22 mouse cellular contexts compared by ENCODE assay signal in the genomic region with DNA sequence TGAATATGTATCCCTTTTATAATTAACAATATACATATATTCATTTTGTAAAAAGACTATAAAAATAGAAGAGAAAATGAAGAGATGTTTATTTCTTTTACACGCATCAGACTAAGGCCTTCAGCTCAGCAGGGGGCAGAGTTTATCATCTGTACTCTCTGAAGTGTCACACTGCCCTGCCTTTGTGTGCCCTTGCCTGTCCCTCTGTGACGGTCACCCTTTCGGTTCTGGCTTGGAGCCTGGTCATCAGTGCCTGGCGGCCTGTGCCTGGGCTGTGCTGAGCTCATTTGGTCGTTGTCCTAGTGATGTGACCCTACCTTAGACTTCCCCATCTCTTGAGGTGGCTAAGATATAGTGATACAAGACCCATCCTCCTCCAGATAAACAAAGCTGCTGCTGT. TPM values are rescaled to one million over a fixed set of nuclear protein-coding genes. Genes with fewer than 3 reads are reported as not detected.
A peak's percentile ranks its signal among the peaks of the same experiment; 100 is the strongest.
DNase-seq lines count a peak whose midpoint lies in the region; ATAC-seq and TF ChIP-seq lines count a peak whose summit lies in the region.
"Had no signal": no experiment of that assay in that cellular context is flagged by ENCODE, and none has a peak within 500 bp of the region (broad histone marks: within the 10 kb centered on the region; RNA-seq: fewer than 3 reads in every experiment).

No protein-coding gene starts in this region.

- H3K4me1 ChIP-seq in heart, embryonic 12.5 days (replicated peaks): no peaks in the 10 kb centered on the region
- no peaks in the 10 kb centered on the region for H3K4me1 ChIP-seq in midbrain, postnatal 0 days (ENCODE audit: insufficient read depth, low read length)
- H3K4me1 ChIP-seq in midbrain, embryonic 11.5 days (ENCODE audit: control insufficient read depth, insufficient read depth, low read length): no peaks in the 10 kb centered on the region
- H3K4me1 ChIP-seq: embryonic facial prominence, embryonic 12.5 days; forebrain, embryonic 12.5 days; heart, embryonic 15.5 days; intestine, embryonic 15.5 days had no signal

- peak; percentile 90 for DNase-seq in heart, adult 11 months
- no peak for DNase-seq in midbrain, postnatal 0 days (ENCODE audit: low spot score)
- DNase-seq in midbrain, embryonic 11.5 days (ENCODE audit: low spot score, missing footprints): no peak
- peak; percentile 68 for DNase-seq in adrenal gland, postnatal 14 days
- peak; percentile 45 for DNase-seq in retina, postnatal 1 day
- DNase-seq in spleen, postnatal 14 days (ENCODE audit: low spot score in 2 of 2): no peak
- DNase-seq in thymus, postnatal 25 days: no peak
- DNase-seq: cerebellum, adult 2 months; embryo, embryonic 11 days; gastrocnemius, postnatal 10 days; heart, postnatal 14 days; kidney, adult 18-20 months had no signal

- TF ChIP-seq CTCF in midbrain, postnatal 0 days (IDR thresholded peaks at IDR 0.05): peak; percentile 20

- no peak overlapping the region for H3K9ac ChIP-seq in heart, embryonic 12.5 days
- no peak overlapping the region for H3K9ac ChIP-seq in midbrain, postnatal 0 days (replicated peaks; ENCODE audit: low read length, poor library complexity, severe bottlenecking)
- no peak overlapping the region for H3K9ac ChIP-seq in midbrain, embryonic 11.5 days (ENCODE audit: low read length)
- H3K9ac ChIP-seq: embryonic facial prominence, embryonic 12.5 days; forebrain, embryonic 12.5 days; heart, embryonic 15.5 days; hindbrain, embryonic 14.5 days; intestine, embryonic 15.5 days had no signal

- H3K27me3 ChIP-seq in heart, embryonic 12.5 days (replicated peaks): peaks cover 16% of the 10 kb centered on the region; the same call in 1 of the 2 replicates
- no peaks in the 10 kb centered on the region for H3K27me3 ChIP-seq in midbrain, postnatal 0 days (ENCODE audit: insufficient read depth, low read length)
- H3K27me3 ChIP-seq in midbrain, embryonic 11.5 days (ENCODE audit: control insufficient read depth, insufficient read depth, low read length): no peaks in the 10 kb centered on the region
- H3K27me3 ChIP-seq: embryonic facial prominence, embryonic 12.5 days; heart, embryonic 15.5 days; intestine, embryonic 15.5 days had no signal

- no peaks in the 10 kb centered on the region for H3K9me3 ChIP-seq in heart, embryonic 12.5 days (replicated peaks)
- H3K9me3 ChIP-seq in midbrain, postnatal 0 days (ENCODE audit: low read length): no peaks in the 10 kb centered on the region
- H3K9me3 ChIP-seq in midbrain, embryonic 11.5 days (ENCODE audit: control insufficient read depth, low read length): no peaks in the 10 kb centered on the region
- H3K9me3 ChIP-seq: embryonic facial prominence, embryonic 12.5 days; forebrain, embryonic 12.5 days; G1E; heart, embryonic 15.5 days; hindbrain, embryonic 10.5 days; intestine, embryonic 15.5 days had no signal

- no peak overlapping the region for H3K27ac ChIP-seq in heart, embryonic 12.5 days (ENCODE audit: poor library complexity, severe bottlenecking)
- no peak overlapping the region for H3K27ac ChIP-seq in midbrain, postnatal 0 days (ENCODE audit: low read depth, low read length)
- H3K27ac ChIP-seq in midbrain, embryonic 11.5 days (ENCODE audit: low read depth, low read length): no peak overlapping the region
- H3K27ac ChIP-seq: embryonic facial prominence, embryonic 12.5 days; forebrain, embryonic 12.5 days; heart, embryonic 15.5 days; hindbrain, embryonic 10.5 days; hindbrain, embryonic 14.5 days; intestine, embryonic 15.5 days had no signal

- H3K4me2 ChIP-seq in heart, embryonic 12.5 days: no peak overlapping the region
- H3K4me2 ChIP-seq in midbrain, postnatal 0 days (ENCODE audit: low read depth, low read length, poor library complexity, severe bottlenecking): no peak overlapping the region
- H3K4me2 ChIP-seq in midbrain, embryonic 11.5 days: no peak overlapping the region
- H3K4me2 ChIP-seq: embryonic facial prominence, embryonic 12.5 days; forebrain, embryonic 12.5 days; heart, embryonic 15.5 days; hindbrain, embryonic 14.5 days; intestine, embryonic 15.5 days had no signal

- no peak for ATAC-seq in heart, embryonic 12.5 days (ENCODE audit: insufficient number of reproducible peaks, low FRiP score)
- ATAC-seq in midbrain, postnatal 0 days (ENCODE audit: low FRiP score): no peak
- ATAC-seq in midbrain, embryonic 11.5 days (ENCODE audit: low FRiP score): no peak
- ATAC-seq: intestine, embryonic 15.5 days had no signal

- no peak overlapping the region for H3K4me3 ChIP-seq in heart, embryonic 12.5 days
- H3K4me3 ChIP-seq in midbrain, postnatal 0 days (ENCODE audit: low read depth, low read length): no peak overlapping the region
- no peak overlapping the region for H3K4me3 ChIP-seq in midbrain, embryonic 11.5 days (ENCODE audit: low read depth, low read length)
- H3K4me3 ChIP-seq: embryonic facial prominence, embryonic 12.5 days; forebrain, embryonic 12.5 days; heart, embryonic 15.5 days; hindbrain, embryonic 10.5 days; intestine, embryonic 15.5 days had no signal

- WGBS in heart, embryonic 12.5 days: 43% methylated on average over 5 of the region's 5 CpGs
- 49% methylated on average over 5 of the region's 5 CpGs for WGBS in midbrain, postnatal 0 days
- WGBS in midbrain, embryonic 11.5 days: 72% methylated on average over 5 of the region's 5 CpGs

- no peaks in the 10 kb centered on the region for H3K36me3 ChIP-seq in heart, embryonic 12.5 days
- no peaks in the 10 kb centered on the region for H3K36me3 ChIP-seq in midbrain, postnatal 0 days (ENCODE audit: insufficient read depth, low read length)
- no peaks in the 10 kb centered on the region for H3K36me3 ChIP-seq in midbrain, embryonic 11.5 days (ENCODE audit: control insufficient read depth, insufficient read depth, low read length)
- H3K36me3 ChIP-seq: embryonic facial prominence, embryonic 12.5 days; forebrain, embryonic 12.5 days; G1E; heart, embryonic 15.5 days; hindbrain, embryonic 10.5 days; intestine, embryonic 15.5 days had no signal

RNA-seq across cellular contexts. Expression of gene 4930535I16Rik, which starts 29.3 kb away (rescaled TPM):
- polyA plus RNA-seq in heart, embryonic 12.5 days (2016; fragmentation: Nextera tagmentation; extraction: Ambion mirVana): not detected in 2 replicates
- total RNA-seq in midbrain, postnatal 0 days (2014; rRNA removed): not detected in 2 replicates
- polyA plus RNA-seq in midbrain, postnatal 0 days (2015; fragmentation: Nextera tagmentation; extraction: Ambion mirVana): not detected in 2 replicates
- not detected in 2 replicates for polyA plus RNA-seq in midbrain, embryonic 11.5 days (2014; fragmentation: Nextera tagmentation; extraction: Ambion mirVana)
- total RNA-seq in adrenal gland, postnatal 14 days (2021): not detected in 2 replicates
- total RNA-seq: G1E; gastrocnemius, postnatal 10 days; gastrocnemius, postnatal 4 days; heart, adult 8-10 months; heart, postnatal 14 days had no signal
- polyA plus RNA-seq: cerebellum, adult 2 months; forebrain, embryonic 12.5 days; G1E; heart, embryonic 15.5 days; hindbrain, embryonic 10.5 days; hindbrain, embryonic 14.5 days; intestine, embryonic 15.5 days had no signal

RNA-seq across cellular contexts. Expression of gene Rragc, which starts 29.9 kb away (rescaled TPM):
- polyA plus RNA-seq in heart, embryonic 12.5 days (2016; fragmentation: Nextera tagmentation; extraction: Ambion mirVana): 47.8 and 50.1 TPM in 2 replicates
- 38.1 and 55.7 TPM in 2 replicates for total RNA-seq in midbrain, postnatal 0 days (2014; rRNA removed)
- polyA plus RNA-seq in midbrain, postnatal 0 days (2015; fragmentation: Nextera tagmentation; extraction: Ambion mirVana): 39.3 and 41.9 TPM in 2 replicates
- 48.5 and 51.6 TPM in 2 replicates for polyA plus RNA-seq in midbrain, embryonic 11.5 days (2014; fragmentation: Nextera tagmentation; extraction: Ambion mirVana)
- total RNA-seq in adrenal gland, postnatal 14 days (2021): 80.1 and 83.2 TPM in 2 replicates

RNA-seq across cellular contexts. Expression of gene Mycbp, which starts 42.5 kb away (rescaled TPM):
- 65.6 and 69.9 TPM in 2 replicates for polyA plus RNA-seq in heart, embryonic 12.5 days (2016; fragmentation: Nextera tagmentation; extraction: Ambion mirVana)
- total RNA-seq in midbrain, postnatal 0 days (2014; rRNA removed): 6.7 and 6.8 TPM in 2 replicates
- polyA plus RNA-seq in midbrain, postnatal 0 days (2015; fragmentation: Nextera tagmentation; extraction: Ambion mirVana): 34.9 and 46.6 TPM in 2 replicates
- polyA plus RNA-seq in midbrain, embryonic 11.5 days (2014; fragmentation: Nextera tagmentation; extraction: Ambion mirVana): 57.1 and 59.6 TPM in 2 replicates
- total RNA-seq in adrenal gland, postnatal 14 days (2021): 44.8 and 45.6 TPM in 2 replicates

Comparison
In these comparisons a context has a peak if more than half of its experiments do, and no peak if none do; other contexts are left out.
1. DNase-seq: peak in heart, adult 11 months (single experiment), adrenal gland, postnatal 14 days (single experiment) and retina, postnatal 1 day (single experiment); none in midbrain, postnatal 0 days (single experiment), midbrain, embryonic 11.5 days (single experiment), spleen, postnatal 14 days (0 of 2) and thymus, postnatal 25 days (single experiment).